Mouse (Mus musculus) bone marrow, adult 2 months (tissue): ENCODE measurements at regions not wholly inside any gene's neighbourhood (a gene's known extent, or its start where the extent isn't known, plus 50 kb on each side); places are given as distances from the start of the nearest gene placed in this dataset.

Experiments
- CTCF ChIP-seq: fragments of 200-500 bp; IDR thresholded peaks from 2 replicates; pipeline ENCODE4 v1.5.1; 2011; ENCODE audit warnings: low read length, control low read depth; ENCODE audit not compliant: control insufficient read depth, insufficient read depth
- POLR2A ChIP-seq: fragments of 200-500 bp; IDR thresholded peaks from 2 replicates; pipeline ENCODE4 v1.6.1; 2011; ENCODE audit warnings: low read depth, mild to moderate bottlenecking, control low read depth, low read length, borderline replicate concordance; ENCODE audit not compliant: control insufficient read depth

DNA sequence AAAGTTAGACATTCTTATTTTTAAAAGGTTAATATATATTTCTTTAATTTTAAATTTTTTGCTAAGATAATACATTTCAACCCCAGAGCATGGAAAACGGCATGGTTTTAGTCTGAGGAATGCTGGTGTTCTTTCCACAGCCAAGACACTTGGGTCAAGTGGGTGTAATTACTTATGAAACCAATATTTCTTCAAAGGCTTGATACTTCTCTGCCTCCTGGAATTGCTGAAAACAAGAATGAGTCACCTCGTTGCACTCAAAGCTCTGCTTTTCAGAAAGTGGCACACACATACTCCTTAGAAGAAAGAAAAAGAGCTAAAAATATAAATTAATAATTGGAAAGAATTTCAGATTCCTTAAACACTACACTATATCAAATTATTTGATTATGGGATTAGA lies 331.8 kb upstream of the Btbd3 start:
- TF ChIP-seq POLR2A (no peak), CTCF (no peak)
